Mouse (Mus musculus) thymus, adult 2 months (tissue): ENCODE results near the gene Iqcj. TPM values are rescaled to one million over a fixed set of nuclear protein-coding genes. Genes with fewer than 3 reads are reported as not detected.

Experiments used
- DNase-seq: peaks from one replicate; pipeline ENCODE4 v3.0.0; 2021
- H3K27ac ChIP-seq: fragments of 200-500 bp; 2 replicates; pipeline ENCODE4 v1.5.1; 2012; ENCODE audit warnings: low read length, control low read depth; ENCODE audit not compliant: control insufficient read depth, insufficient read depth
- H3K27me3 ChIP-seq: fragments of 200-500 bp; 2 replicates; pipeline ENCODE4 v1.6.1; 2012; ENCODE audit warnings: mild to moderate bottlenecking, low read length, moderate library complexity, mixed read lengths; ENCODE audit not compliant: control insufficient read depth, insufficient read depth
- H3K36me3 ChIP-seq: fragments of 200-500 bp; 2 replicates; pipeline ENCODE4 v1.6.1; 2012; ENCODE audit warnings: mild to moderate bottlenecking, low read length, moderate library complexity; ENCODE audit not compliant: control insufficient read depth, insufficient read depth
- H3K4me1 ChIP-seq: fragments of 200-500 bp; replicated peaks from 2 replicates; pipeline ENCODE4 v1.6.1; 2012; ENCODE audit warnings: low read length; ENCODE audit not compliant: control insufficient read depth, insufficient read depth
- H3K4me3 ChIP-seq: fragments of 200-500 bp; 2 replicates; pipeline ENCODE4 v1.5.1; 2012; ENCODE audit warnings: mild to moderate bottlenecking, low read length, control low read depth, moderate library complexity; ENCODE audit not compliant: control insufficient read depth, insufficient read depth
- CTCF ChIP-seq: fragments of 200-500 bp; IDR thresholded peaks from 2 replicates; pipeline ENCODE4 v1.5.1; 2012; ENCODE audit warnings: mild to moderate bottlenecking, control low read depth, low read length, moderate library complexity, borderline replicate concordance; ENCODE audit not compliant: control insufficient read depth, poor library complexity, insufficient read depth; ENCODE audit errors: extremely low read depth
- POLR2A ChIP-seq: fragments of 200-500 bp; IDR thresholded peaks from 2 replicates; pipeline ENCODE4 v1.6.1; 2012; ENCODE audit warnings: mild to moderate bottlenecking, low read length, control low read depth, moderate library complexity; ENCODE audit not compliant: control insufficient read depth, poor library complexity, insufficient read depth; ENCODE audit errors: extremely low read depth
- WGBS: fragments of 180-500 bp; shearing (Covaris S2); methylation state at CpG from one replicate; pipeline ENCODE4 v1.1.7; 2018; 5-methylcytosine and 5-hydroxymethylcytosine counted together
- polyA plus RNA-seq: library from polyadenylated mRNA; depleted of rRNA; stranded (reverse); fragments of >200 nt; gene quantifications from 2 replicates; pipeline ENCODE4 v1.2.3, GENCODE M21; 2012; rRNA removed

Iqcj gene
- polyA plus RNA-seq, 1 experiment = 0.05 TPM

DNA sequence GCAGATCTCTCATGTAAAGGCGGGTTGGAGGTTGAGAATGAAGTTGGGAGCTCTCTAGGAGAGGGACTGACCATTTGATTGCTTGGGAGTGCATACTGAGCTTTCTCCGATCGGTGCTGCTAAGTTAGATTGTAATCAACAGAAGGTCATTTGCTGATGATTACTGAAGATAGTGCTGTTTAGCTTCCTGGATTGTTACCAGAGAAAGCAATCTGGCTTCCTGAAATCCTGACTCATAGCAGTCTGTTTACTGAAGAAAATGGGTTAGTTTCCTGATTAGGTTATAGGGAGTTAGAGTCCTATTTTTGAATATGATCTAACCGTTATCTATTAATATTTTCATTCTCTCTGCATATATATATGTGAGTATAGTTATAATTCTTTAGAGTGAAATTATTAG lies 209.3 kb downstream of the Iqcj start:
- no peak for DNase-seq
- H3K27me3 ChIP-seq = no peaks in the 10 kb centered on the region
- no peak for TF ChIP-seq CTCF
- no peak for TF ChIP-seq POLR2A
- no peaks in the 10 kb centered on the region for H3K36me3 ChIP-seq
- 51% methylated on average over 4 of the region's 4 CpGs for WGBS
- no peaks in the 10 kb centered on the region for H3K4me1 ChIP-seq
- H3K4me3 ChIP-seq = no peak overlapping the region
- no peak overlapping the region for H3K27ac ChIP-seq

DNA sequence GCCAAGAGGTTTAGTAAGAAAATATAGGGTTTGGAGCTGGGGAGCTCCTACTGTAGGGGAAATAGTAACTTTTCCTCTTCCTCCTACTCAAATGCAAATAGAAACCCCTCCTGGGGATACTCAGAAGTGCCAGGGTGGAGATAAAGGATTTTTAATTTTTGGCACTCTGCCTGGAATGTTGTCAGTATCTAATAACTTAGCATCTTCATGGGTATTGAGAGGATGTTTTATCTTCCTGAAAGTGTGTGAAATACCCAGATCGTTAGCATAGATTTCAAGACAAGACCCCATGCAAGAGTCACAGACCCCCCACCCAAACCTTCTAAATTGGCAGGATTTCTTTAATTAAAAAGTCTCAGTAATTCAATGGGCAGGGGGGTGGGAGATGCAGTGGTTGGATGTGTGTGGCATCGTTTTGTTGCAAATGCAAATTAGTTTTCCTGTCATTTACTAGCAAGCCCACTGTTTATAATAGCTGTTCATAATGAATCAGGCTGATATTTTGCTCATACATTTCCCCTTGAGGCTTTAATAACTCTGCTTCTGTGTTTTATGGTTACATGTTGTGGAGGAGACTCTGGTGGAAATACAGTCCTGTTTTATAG lies 213.2 kb downstream of the Iqcj start:
- no peaks in the 10 kb centered on the region for H3K36me3 ChIP-seq
- no peak for TF ChIP-seq POLR2A
- 79% methylated on average over 2 of the region's 2 CpGs for WGBS
- H3K27ac ChIP-seq = no peak overlapping the region
- H3K4me3 ChIP-seq = no peak overlapping the region
- H3K4me1 ChIP-seq = no peaks in the 10 kb centered on the region
- no peaks in the 10 kb centered on the region for H3K27me3 ChIP-seq
- no peak for DNase-seq

Other genes with a start within 250 kb of the Iqcj start
- not detected in 2 replicates for gene Iqschfp, start within 50 bp of the Iqcj start, polyA plus RNA-seq
- 2.5 and 3.2 TPM in 2 replicates for gene Schip1, start 172.6 kb downstream of the Iqcj start, polyA plus RNA-seq